Mouse (Mus musculus): Measurements from ENCODE around the gene Prkaca. TPM values are rescaled to one million over a fixed set of nuclear protein-coding genes. Genes with fewer than 3 reads are reported as not detected.
"Not testable (repeated sequence)": the region's sequence is repeated elsewhere in the genome, so short reads cannot be mapped to it uniquely, and the experiment has no call there.

Gene Prkaca
- polyA plus RNA-seq, 1 experiment from 2014 or later: 156 TPM

GRCm38 (mm10) chr8:84005502-84005901, 32.7 kb downstream of the Prkaca start:
- not testable (repeated sequence) for H3K9me3 ChIP-seq; H3K9ac ChIP-seq; ATAC-seq (ENCODE audit: borderline replicate concordance, extremely low read depth, low FRiP score, low TSS enrichment); H3K27me3 ChIP-seq; H3K4me3 ChIP-seq
- Histone ChIP-seq H3K4me2 (peak overlapping the region; percentile 84; the same call in 1 of the 2 replicates), H3K36me3 (peaks cover 12% of the 10 kb centered on the region), H3K27ac (peak overlapping the region; percentile 85; the same call in 1 of the 2 replicates), H3K4me1 (peaks cover 36% of the 10 kb centered on the region)
- WGBS: 89% methylated on average over 7 of the region's 7 CpGs

- Histone ChIP-seq H3K27me3 (peaks cover 37% of the 10 kb centered on the region), H3K4me1 (peaks cover 46% of the 10 kb centered on the region), H3K4me2 (no peak overlapping the region), H3K36me3 (no peaks in the 10 kb centered on the region), H3K27ac (no peak overlapping the region), H3K4me3 (no peak overlapping the region), H3K9ac (no peak overlapping the region), H3K9me3 (no peaks in the 10 kb centered on the region)
- no peak for ATAC-seq (ENCODE audit: borderline replicate concordance, extremely low read depth, low FRiP score, low TSS enrichment)
- 21% methylated on average over 7 of the region's 7 CpGs for WGBS
These were observed 35.6 kb downstream of the Prkaca start for GRCm38 (mm10) chr8:84008362-84008761.

- Histone ChIP-seq H3K4me3 (peak overlapping the region; percentile 51; the same call in 1 of the 2 replicates), H3K27ac (no peak overlapping the region), H3K36me3 (no peaks in the 10 kb centered on the region), H3K4me2 (peak overlapping the region; percentile 99), H3K27me3 (peaks cover 45% of the 10 kb centered on the region), H3K9me3 (no peaks in the 10 kb centered on the region), H3K4me1 (peaks cover 35% of the 10 kb centered on the region), H3K9ac (no peak overlapping the region)
- ATAC-seq (ENCODE audit: borderline replicate concordance, extremely low read depth, low FRiP score, low TSS enrichment): 0 out of 2 replicates have a peak, but pooled peaks have one; percentile 5
- under 1% methylated on average over 11 of the region's 11 CpGs for WGBS
These were observed 37.1 kb downstream of the Prkaca start for GRCm38 (mm10) chr8:84009876-84010275.

- 1% methylated on average over 74 of the region's 83 CpGs for WGBS
- peaks cover 45% of the 10 kb centered on the region for H3K27me3 ChIP-seq
- peak overlapping the region; percentile 51 for H3K4me3 ChIP-seq
- ATAC-seq (ENCODE audit: borderline replicate concordance, extremely low read depth, low FRiP score, low TSS enrichment): peak; percentile 25; the same call in 1 of the 2 replicates
- H3K36me3 ChIP-seq: no peaks in the 10 kb centered on the region
- peak overlapping the region; percentile 99 for H3K4me2 ChIP-seq
- H3K27ac ChIP-seq: no peak overlapping the region
- peaks cover 31% of the 10 kb centered on the region for H3K4me1 ChIP-seq
- H3K9ac ChIP-seq: peak overlapping the region; percentile 48
- H3K9me3 ChIP-seq: no peaks in the 10 kb centered on the region
These were observed 38.1 kb downstream of the Prkaca start for GRCm38 (mm10) chr8:84010625-84011611.

GRCm38 (mm10) chr8:84011705-84012498, 39.1 kb downstream of the Prkaca start, which contains the start of gene 2210011C24Rik:
TSS of gene 2210011C24Rik (minus strand) at chr8:84012171.
- H3K9me3 ChIP-seq: no peaks in the 10 kb centered on the region
- 2% methylated on average over 45 of the region's 45 CpGs for WGBS
- ATAC-seq (ENCODE audit: borderline replicate concordance, extremely low read depth, low FRiP score, low TSS enrichment): peak; percentile 52; the same call in 1 of the 2 replicates
- H3K36me3 ChIP-seq: no peaks in the 10 kb centered on the region
- peak within 1 kb of the TSS; percentile 48 for H3K9ac ChIP-seq
- H3K27ac ChIP-seq: no peak within 1 kb of the TSS
- H3K4me2 ChIP-seq: peak within 1 kb of the TSS; percentile 99
- peak within 1 kb of the TSS; percentile 51 for H3K4me3 ChIP-seq
- peaks cover 45% of the 10 kb centered on the region for H3K27me3 ChIP-seq
- peaks cover 31% of the 10 kb centered on the region for H3K4me1 ChIP-seq

- peaks cover 31% of the 10 kb centered on the region for H3K4me1 ChIP-seq
- no peaks in the 10 kb centered on the region for H3K36me3 ChIP-seq
- H3K27ac ChIP-seq: no peak overlapping the region
- no peaks in the 10 kb centered on the region for H3K9me3 ChIP-seq
- no peak for ATAC-seq (ENCODE audit: borderline replicate concordance, extremely low read depth, low FRiP score, low TSS enrichment)
- H3K9ac ChIP-seq: no peak overlapping the region
- 9% methylated on average over 35 of the region's 35 CpGs for WGBS
- peak overlapping the region; percentile 99 for H3K4me2 ChIP-seq
- H3K4me3 ChIP-seq: peak overlapping the region; percentile 51
- H3K27me3 ChIP-seq: peaks cover 45% of the 10 kb centered on the region
These were observed 39.8 kb downstream of the Prkaca start for GRCm38 (mm10) chr8:84012499-84013165.

- H3K27me3 ChIP-seq: peaks cover 44% of the 10 kb centered on the region
- no peak overlapping the region for H3K4me2 ChIP-seq
- peaks cover 27% of the 10 kb centered on the region for H3K4me1 ChIP-seq
- 92% methylated on average over 5 of the region's 5 CpGs for WGBS
- no peak for ATAC-seq (ENCODE audit: borderline replicate concordance, extremely low read depth, low FRiP score, low TSS enrichment)
- H3K27ac ChIP-seq: no peak overlapping the region
- H3K9ac ChIP-seq: no peak overlapping the region
- H3K9me3 ChIP-seq: no peaks in the 10 kb centered on the region
- no peaks in the 10 kb centered on the region for H3K36me3 ChIP-seq
- no peak overlapping the region for H3K4me3 ChIP-seq
These were observed 43.0 kb downstream of the Prkaca start for GRCm38 (mm10) chr8:84015833-84016232.

- no peak overlapping the region for H3K4me3 ChIP-seq
- no peaks in the 10 kb centered on the region for H3K9me3 ChIP-seq
- ATAC-seq (ENCODE audit: borderline replicate concordance, extremely low read depth, low FRiP score, low TSS enrichment): no peak
- H3K9ac ChIP-seq: no peak overlapping the region
- WGBS: 71% methylated on average over 9 of the region's 9 CpGs
- peaks cover 41% of the 10 kb centered on the region for H3K4me1 ChIP-seq
- no peaks in the 10 kb centered on the region for H3K36me3 ChIP-seq
- H3K4me2 ChIP-seq: no peak overlapping the region
- peaks cover 25% of the 10 kb centered on the region; the same call in 1 of the 2 replicates for H3K27me3 ChIP-seq
- no peak overlapping the region for H3K27ac ChIP-seq
These were observed 46.9 kb downstream of the Prkaca start for GRCm38 (mm10) chr8:84019738-84020137.

GRCm38 (mm10) chr8:84021096-84021495, 48.3 kb downstream of the Prkaca start, which contains the start of gene Palm3:
TSS of gene Palm3 (plus strand) at chr8:84021471.
- Histone ChIP-seq H3K27ac (peak within 1 kb of the TSS; percentile 75), H3K9ac (peak within 1 kb of the TSS; percentile 24), H3K9me3 (no peaks in the 10 kb centered on the region), H3K27me3 (peaks cover 34% of the 10 kb centered on the region; the same call in 1 of the 2 replicates), H3K36me3 (no peaks in the 10 kb centered on the region), H3K4me2 (peak within 1 kb of the TSS; percentile 56), H3K4me3 (peak within 1 kb of the TSS; percentile 26), H3K4me1 (peaks cover 48% of the 10 kb centered on the region)
- ATAC-seq (ENCODE audit: borderline replicate concordance, extremely low read depth, low FRiP score, low TSS enrichment): peak; percentile 53
- WGBS: 7% methylated on average over 18 of the region's 18 CpGs

- no peak for ATAC-seq (ENCODE audit: borderline replicate concordance, extremely low read depth, low FRiP score, low TSS enrichment)
- Histone ChIP-seq H3K27me3 (peaks cover 38% of the 10 kb centered on the region), H3K4me1 (peaks cover 52% of the 10 kb centered on the region), H3K9me3 (no peaks in the 10 kb centered on the region), H3K4me3 (peak overlapping the region; percentile 26), H3K4me2 (peak overlapping the region; percentile 56), H3K36me3 (no peaks in the 10 kb centered on the region), H3K9ac (peak overlapping the region; percentile 24), H3K27ac (peak overlapping the region; percentile 75)
- 36% methylated on average over 12 of the region's 12 CpGs for WGBS
These were observed 48.8 kb downstream of the Prkaca start for GRCm38 (mm10) chr8:84021569-84021968.

GRCm38 (mm10) chr8:84023085-84023484, 50.3 kb downstream of the Prkaca start:
- Histone ChIP-seq H3K4me1 (peaks cover 54% of the 10 kb centered on the region), H3K27ac (peak overlapping the region; percentile 26; the same call in 1 of the 2 replicates), H3K9ac (no peak overlapping the region)

More at GRCm38 (mm10) chr8:84023085-84023484, 50.3 kb downstream of the Prkaca start:
- 5% methylated on average over 5 of the region's 5 CpGs for WGBS
- no peaks in the 10 kb centered on the region for H3K36me3 ChIP-seq
- H3K27me3 ChIP-seq: peaks cover 50% of the 10 kb centered on the region
- peak overlapping the region; percentile 14 for H3K4me2 ChIP-seq
- ATAC-seq (ENCODE audit: borderline replicate concordance, extremely low read depth, low FRiP score, low TSS enrichment): no peak
- H3K4me3 ChIP-seq: no peak overlapping the region
- no peaks in the 10 kb centered on the region for H3K9me3 ChIP-seq
